Mouse (Mus musculus) ovary, adult 10 weeks (tissue): ENCODE measurements around the gene Zfp874b. TPM values are rescaled to one million over a fixed set of nuclear protein-coding genes. Genes with fewer than 3 reads are reported as not detected.

Experiments used
- polyA plus RNA-seq: library from polyadenylated mRNA; stranded (reverse); fragments of 350-450 nt; fragmentation: Illumina TruSeq; extraction: RNeasy Lipid Tissue Mini Kit (QIAGEN cat#74804); gene quantifications from one replicate; pipeline ENCODE4 v1.2.3, GENCODE M21; 2014

The Zfp874b gene
- polyA plus RNA-seq: 66.5 TPM

GRCm38 (mm10) chr13:67483625-67484423 is at the start of gene Zfp874b:
Gene Zfp874b (minus strand): TSS chr13:67484258.

GRCm38 (mm10) chr13:67525753-67526410 is 41.8 kb upstream of the Zfp874b start, which contains the start of the genes Gm26965 and Zfp87:
Gene Gm26965 (minus strand): TSS chr13:67526151.
Gene Zfp87 (minus strand): TSS chr13:67526177.

DNA sequence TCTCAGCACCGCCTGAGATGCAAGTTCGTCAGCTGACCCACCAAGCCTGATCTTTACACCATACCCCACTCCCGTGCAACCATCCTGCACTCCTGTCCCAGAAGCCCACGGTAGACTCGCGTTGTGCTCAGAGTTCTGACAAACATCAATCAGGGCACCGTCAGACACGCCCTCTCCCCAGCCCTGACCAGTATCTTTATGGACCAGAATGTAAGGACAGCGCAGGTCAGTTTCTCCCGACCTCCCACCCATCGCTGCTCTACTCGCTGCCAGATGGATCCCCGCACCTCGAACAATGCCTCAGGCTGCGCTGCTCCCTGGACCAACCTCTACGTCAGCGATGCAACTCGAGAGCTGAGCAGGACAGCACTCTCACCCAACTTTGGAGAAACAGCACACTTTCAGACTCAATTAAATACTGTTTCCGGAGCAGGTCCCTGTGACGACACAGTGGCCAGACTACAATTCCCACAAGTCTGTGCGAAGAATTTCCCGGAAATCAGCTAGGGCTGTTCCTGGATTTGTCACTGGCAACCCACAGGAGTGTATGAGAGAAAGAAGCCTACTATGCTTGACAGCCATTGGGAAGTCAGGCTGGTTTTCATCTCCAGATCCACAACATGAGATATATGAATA is 16.1 kb upstream of the Zfp874b start, which contains the start of gene Zfp58:
Gene Zfp58 (minus strand): TSS at position 472 of the 636 bp plus-strand sequence.

DNA sequence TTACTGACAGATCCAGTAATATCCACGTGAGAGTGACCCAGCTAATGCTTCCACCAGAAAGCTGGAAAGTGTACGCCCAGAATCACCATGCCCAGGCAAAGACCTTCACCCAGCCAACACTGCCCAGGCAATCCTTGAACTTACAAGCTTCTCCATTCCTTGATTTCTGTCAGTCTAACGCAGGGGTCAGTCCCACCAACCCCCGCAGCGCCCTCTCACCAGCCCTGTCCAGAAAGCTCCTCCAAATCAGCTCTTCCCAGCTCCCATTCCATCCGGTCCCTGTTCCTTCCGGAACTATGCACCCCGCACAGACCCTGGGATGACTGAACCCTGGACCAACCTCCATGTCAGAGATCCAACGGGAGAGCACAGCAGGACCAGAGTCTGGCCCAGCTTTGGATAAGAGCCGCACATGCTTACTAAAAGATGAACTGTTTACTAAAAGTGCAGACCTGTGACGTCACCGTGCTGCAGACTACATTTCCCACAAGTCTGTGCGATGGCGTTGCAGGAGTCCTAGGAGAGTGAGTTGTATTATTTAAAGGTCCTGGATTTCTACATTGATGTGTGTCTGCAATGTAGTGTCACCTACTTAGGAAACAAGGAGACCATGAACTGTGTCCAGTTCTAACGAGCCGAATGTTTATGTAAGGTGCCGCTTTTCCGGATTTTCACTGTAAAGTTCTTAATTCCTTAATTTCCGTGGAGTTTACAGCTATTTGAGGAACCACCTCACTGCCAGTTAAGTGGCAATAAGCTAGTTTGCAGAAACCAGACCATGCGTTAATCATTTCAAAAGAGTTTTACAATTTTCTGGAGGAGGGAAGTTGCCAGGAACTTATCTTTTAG is 32.7 kb downstream of the Zfp874b start, which contains the start of gene Zfp874a:
Gene Zfp874a (minus strand): TSS at position 453 of the 849 bp plus-strand sequence.

Other genes with a start within 250 kb of the Zfp874b start
- gene Zfp458, start 205.8 kb downstream of the Zfp874b start, polyA plus RNA-seq: 11.5 TPM
- gene Zfp457, start 177.8 kb downstream of the Zfp874b start, polyA plus RNA-seq: 0.63 TPM
- 39.4 TPM for gene Zfp595, start 151.7 kb downstream of the Zfp874b start, polyA plus RNA-seq
- not detected for gene Gm28044, start 123.7 kb downstream of the Zfp874b start, polyA plus RNA-seq
- 26.2 TPM for gene Zfp953, start 123.7 kb downstream of the Zfp874b start, polyA plus RNA-seq
- not detected for gene Gm28041, start 108.5 kb downstream of the Zfp874b start, polyA plus RNA-seq
- 17.6 TPM for gene Zfp456, start 108.4 kb downstream of the Zfp874b start, polyA plus RNA-seq
- gene Zfp429, start 84.4 kb downstream of the Zfp874b start, polyA plus RNA-seq: 37.0 TPM
- 6.3 TPM for gene Zfp459, start 62.8 kb downstream of the Zfp874b start, polyA plus RNA-seq
- 88.4 TPM for gene Zfp874a, start 32.6 kb downstream of the Zfp874b start, polyA plus RNA-seq
- 64.3 TPM for gene Zfp58, start 16.3 kb upstream of the Zfp874b start, polyA plus RNA-seq
- not detected for gene Gm26965, start 41.9 kb upstream of the Zfp874b start, polyA plus RNA-seq
- gene Zfp87, start 41.9 kb upstream of the Zfp874b start, polyA plus RNA-seq: 47.2 TPM
- gene Zfp748, start 69.6 kb upstream of the Zfp874b start, polyA plus RNA-seq: 57.5 TPM
- 61.4 TPM for gene Zfp729b, start 125.4 kb upstream of the Zfp874b start, polyA plus RNA-seq
- 9.3 TPM for gene Gm49345, start 153.5 kb upstream of the Zfp874b start, polyA plus RNA-seq
- 57.0 TPM for gene Zfp729a, start 153.5 kb upstream of the Zfp874b start, polyA plus RNA-seq
- gene Zfp738, start 202.8 kb upstream of the Zfp874b start, polyA plus RNA-seq: 33.6 TPM
- gene Zfp65, start 244.9 kb upstream of the Zfp874b start, polyA plus RNA-seq: 87.1 TPM